Mouse (Mus musculus): ENCODE measurements around the gene Irak4. TPM values are rescaled to one million over a fixed set of nuclear protein-coding genes. Genes with fewer than 3 reads are reported as not detected.

Irak4 gene
- polyA plus RNA-seq, 1 experiment: 0.05 TPM

DNA sequence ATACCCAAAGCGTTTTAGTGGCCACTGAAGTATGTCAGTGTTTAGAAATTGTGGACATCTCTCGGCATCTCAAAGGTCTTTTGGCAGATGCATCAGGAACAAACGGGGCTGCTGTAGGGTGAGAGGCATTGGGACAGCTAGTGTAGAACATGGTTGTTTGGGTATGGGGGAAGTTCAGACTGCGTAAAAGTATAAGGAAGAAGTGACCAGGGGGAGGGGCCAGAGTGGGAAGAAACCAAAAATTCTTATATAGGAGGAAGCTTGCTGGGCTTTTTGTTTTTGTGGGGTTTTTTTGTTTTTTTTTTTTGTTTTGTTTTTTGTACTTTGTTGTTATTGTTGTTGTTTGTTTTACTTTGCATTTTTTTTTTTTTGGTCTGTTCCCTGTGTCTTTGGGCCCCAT, 1.4 kb downstream of the Irak4 start:
- no peak overlapping the region for H3K4me3 ChIP-seq (replicated peaks)
- H3K36me3 ChIP-seq (ENCODE audit: control insufficient read depth): no peaks in the 10 kb centered on the region
- TF ChIP-seq GATA1 (IDR thresholded peaks at IDR 0.05; ENCODE audit: low read length) (no peak), TAL1 (IDR thresholded peaks at IDR 0.05; ENCODE audit: low read length) (no peak)
- no peaks in the 10 kb centered on the region for H3K27me3 ChIP-seq (ENCODE audit: control insufficient read depth)
- H3K9me3 ChIP-seq (ENCODE audit: control insufficient read depth, low read length): no peaks in the 10 kb centered on the region
- peaks cover 22% of the 10 kb centered on the region for H3K4me1 ChIP-seq (ENCODE audit: control insufficient read depth)

- Histone ChIP-seq H3K4me1 (ENCODE audit: control insufficient read depth) (no peaks in the 10 kb centered on the region), H3K4me3 (replicated peaks) (no peak overlapping the region), H3K9me3 (ENCODE audit: control insufficient read depth, low read length) (no peaks in the 10 kb centered on the region; the same call in 1 of the 2 replicates), H3K27me3 (ENCODE audit: control insufficient read depth) (no peaks in the 10 kb centered on the region), H3K36me3 (ENCODE audit: control insufficient read depth) (no peaks in the 10 kb centered on the region)
- no peak for TF ChIP-seq GATA1 (IDR thresholded peaks at IDR 0.05; ENCODE audit: low read length)
- TF ChIP-seq TAL1 (IDR thresholded peaks at IDR 0.05; ENCODE audit: low read length): no peak
Measured at GRCm38 (mm10) chr15:94553536-94553935, 10.1 kb downstream of the Irak4 start.

- H3K4me3 ChIP-seq (replicated peaks): no peak overlapping the region
- no peak for TF ChIP-seq TAL1 (IDR thresholded peaks at IDR 0.05; ENCODE audit: low read length)
- no peak for TF ChIP-seq GATA1 (IDR thresholded peaks at IDR 0.05; ENCODE audit: low read length)
- H3K9me3 ChIP-seq (ENCODE audit: control insufficient read depth, low read length): no peaks in the 10 kb centered on the region; the same call in 1 of the 2 replicates
- no peaks in the 10 kb centered on the region for H3K36me3 ChIP-seq (ENCODE audit: control insufficient read depth)
- no peaks in the 10 kb centered on the region for H3K4me1 ChIP-seq (ENCODE audit: control insufficient read depth)
- H3K27me3 ChIP-seq (ENCODE audit: control insufficient read depth): no peaks in the 10 kb centered on the region
Measured at GRCm38 (mm10) chr15:94557442-94557841, 14.0 kb downstream of the Irak4 start.

- TF ChIP-seq TAL1 (IDR thresholded peaks at IDR 0.05; ENCODE audit: low read length): no peak
- no peak for TF ChIP-seq GATA1 (IDR thresholded peaks at IDR 0.05; ENCODE audit: low read length)
- no peak overlapping the region for H3K4me3 ChIP-seq (replicated peaks)
- H3K4me1 ChIP-seq (ENCODE audit: control insufficient read depth): no peaks in the 10 kb centered on the region
- H3K36me3 ChIP-seq (ENCODE audit: control insufficient read depth): no peaks in the 10 kb centered on the region
- H3K9me3 ChIP-seq (ENCODE audit: control insufficient read depth, low read length): no peaks in the 10 kb centered on the region
- no peaks in the 10 kb centered on the region for H3K27me3 ChIP-seq (ENCODE audit: control insufficient read depth)
Measured at GRCm38 (mm10) chr15:94558895-94559656, 15.6 kb downstream of the Irak4 start.

DNA sequence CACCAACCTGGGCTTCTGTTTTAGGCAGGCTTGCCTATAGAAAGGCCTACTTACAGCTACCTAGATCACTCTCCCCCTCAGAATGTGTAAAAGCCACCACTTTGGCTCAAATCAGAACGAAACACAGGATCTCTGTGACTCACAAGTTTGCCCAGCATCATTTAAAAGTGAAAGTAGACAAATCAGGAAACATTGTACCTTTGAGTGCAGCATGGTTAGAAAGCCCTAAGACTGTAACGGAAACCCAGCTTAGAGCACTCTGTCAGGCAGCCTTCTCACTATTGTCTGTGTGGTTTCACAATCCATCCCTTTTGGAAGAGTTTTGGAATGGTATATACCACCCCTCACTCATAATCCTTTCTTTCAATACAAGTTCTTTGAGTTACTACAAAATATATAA, 21.5 kb downstream of the Irak4 start:
- Histone ChIP-seq H3K9me3 (ENCODE audit: control insufficient read depth, low read length) (no peaks in the 10 kb centered on the region), H3K4me3 (replicated peaks) (no peak overlapping the region), H3K27me3 (ENCODE audit: control insufficient read depth) (no peaks in the 10 kb centered on the region), H3K4me1 (ENCODE audit: control insufficient read depth) (no peaks in the 10 kb centered on the region), H3K36me3 (ENCODE audit: control insufficient read depth) (no peaks in the 10 kb centered on the region)
- TF ChIP-seq TAL1 (IDR thresholded peaks at IDR 0.05; ENCODE audit: low read length) (no peak), GATA1 (IDR thresholded peaks at IDR 0.05; ENCODE audit: low read length) (no peak)

- no peaks in the 10 kb centered on the region for H3K27me3 ChIP-seq (ENCODE audit: control insufficient read depth)
- no peak overlapping the region for H3K4me3 ChIP-seq (replicated peaks)
- H3K9me3 ChIP-seq (ENCODE audit: control insufficient read depth, low read length): no peaks in the 10 kb centered on the region
- TF ChIP-seq TAL1 (IDR thresholded peaks at IDR 0.05; ENCODE audit: low read length): no peak
- no peak for TF ChIP-seq GATA1 (IDR thresholded peaks at IDR 0.05; ENCODE audit: low read length)
- H3K4me1 ChIP-seq (ENCODE audit: control insufficient read depth): no peaks in the 10 kb centered on the region
- H3K36me3 ChIP-seq (ENCODE audit: control insufficient read depth): no peaks in the 10 kb centered on the region
Measured at GRCm38 (mm10) chr15:94565854-94566253, 22.4 kb downstream of the Irak4 start.

GRCm38 (mm10) chr15:94568496-94569182, 25.2 kb downstream of the Irak4 start:
- Histone ChIP-seq H3K4me3 (replicated peaks) (no peak overlapping the region), H3K9me3 (ENCODE audit: control insufficient read depth, low read length) (no peaks in the 10 kb centered on the region), H3K36me3 (ENCODE audit: control insufficient read depth) (no peaks in the 10 kb centered on the region), H3K4me1 (ENCODE audit: control insufficient read depth) (no peaks in the 10 kb centered on the region), H3K27me3 (ENCODE audit: control insufficient read depth) (no peaks in the 10 kb centered on the region)
- TF ChIP-seq TAL1 (IDR thresholded peaks at IDR 0.05; ENCODE audit: low read length) (no peak), GATA1 (IDR thresholded peaks at IDR 0.05; ENCODE audit: low read length) (no peak)

GRCm38 (mm10) chr15:94571501-94571900, 28.1 kb downstream of the Irak4 start:
- no peak overlapping the region for H3K4me3 ChIP-seq (replicated peaks)
- no peaks in the 10 kb centered on the region for H3K36me3 ChIP-seq (ENCODE audit: control insufficient read depth)
- TF ChIP-seq GATA1 (IDR thresholded peaks at IDR 0.05; ENCODE audit: low read length): no peak
- TF ChIP-seq TAL1 (IDR thresholded peaks at IDR 0.05; ENCODE audit: low read length): no peak
- no peaks in the 10 kb centered on the region for H3K4me1 ChIP-seq (ENCODE audit: control insufficient read depth)
- H3K27me3 ChIP-seq (ENCODE audit: control insufficient read depth): no peaks in the 10 kb centered on the region
- no peaks in the 10 kb centered on the region for H3K9me3 ChIP-seq (ENCODE audit: control insufficient read depth, low read length)

DNA sequence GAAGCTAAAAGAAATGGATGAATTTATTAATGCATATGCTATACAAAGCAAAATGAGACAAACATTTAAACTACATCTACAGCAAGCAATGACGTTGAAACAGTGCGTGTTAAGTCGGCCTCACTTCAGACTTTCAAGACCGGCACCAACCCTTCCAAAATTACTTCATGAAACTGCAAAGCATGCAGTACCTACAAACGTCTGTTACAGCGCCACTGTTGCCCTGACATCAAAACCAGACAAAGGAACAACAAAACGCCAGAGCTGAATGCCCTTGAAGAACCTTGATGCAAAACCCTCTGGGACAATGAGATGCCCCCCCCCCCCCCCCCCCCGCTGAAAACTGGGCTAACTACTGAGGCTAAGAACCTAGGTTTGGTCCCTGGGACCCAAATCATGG, 29.3 kb downstream of the Irak4 start:
- no peaks in the 10 kb centered on the region for H3K9me3 ChIP-seq (ENCODE audit: control insufficient read depth, low read length)
- H3K36me3 ChIP-seq (ENCODE audit: control insufficient read depth): no peaks in the 10 kb centered on the region; the same call in 1 of the 2 replicates
- no peaks in the 10 kb centered on the region for H3K4me1 ChIP-seq (ENCODE audit: control insufficient read depth)
- H3K27me3 ChIP-seq (ENCODE audit: control insufficient read depth): no peaks in the 10 kb centered on the region
- no peak overlapping the region for H3K4me3 ChIP-seq (replicated peaks)
- TF ChIP-seq GATA1 (IDR thresholded peaks at IDR 0.05; ENCODE audit: low read length) (no peak), TAL1 (IDR thresholded peaks at IDR 0.05; ENCODE audit: low read length) (no peak)
